Mouse (Mus musculus): Measurements from ENCODE around the gene Dmrtc1a. TPM values are rescaled to one million over a fixed set of nuclear protein-coding genes. Genes with fewer than 3 reads are reported as not detected.
"Not testable (repeated sequence)": the region's sequence is repeated elsewhere in the genome, so short reads cannot be mapped to it uniquely, and the experiment has no call there.

The Dmrtc1a gene
- polyA plus RNA-seq (2012; rRNA removed) = not detected in 2 replicates

GRCm38 (mm10) chrX:102908587-102908986 lies at the start of gene Dmrtc1a, which contains the start of gene 1700011M02Rik:
Dmrtc1a (minus strand) TSS chrX:102908687.
1700011M02Rik (plus strand) TSS chrX:102908905.
- WGBS = 83% methylated on average over 9 of the region's 9 CpGs
- DNase-seq (ENCODE audit: low read depth, low spot score) = not testable (repeated sequence)

DNA sequence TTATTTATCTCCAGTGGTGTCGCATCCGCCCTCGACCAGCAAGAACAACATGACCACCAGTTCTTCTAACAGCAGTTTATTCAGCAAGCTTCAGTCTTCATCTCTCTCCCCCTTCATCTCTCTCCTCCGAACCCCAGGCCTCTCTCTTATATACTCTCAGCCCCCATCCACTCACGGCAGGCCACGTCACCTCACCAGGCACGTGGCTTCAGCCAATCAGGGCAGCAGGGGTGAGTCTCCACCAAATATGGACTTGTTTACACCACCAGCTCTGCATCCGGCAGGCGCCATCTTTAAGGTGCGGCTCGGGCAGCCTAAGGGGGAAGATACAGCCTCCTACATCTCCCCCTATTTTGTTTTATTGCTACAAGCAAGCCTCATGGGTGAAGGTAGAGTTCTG lies 41.6 kb upstream of the Dmrtc1a start:
- DNase-seq (ENCODE audit: low read depth, low spot score) = not testable (repeated sequence)
- WGBS = 86% methylated on average over 11 of the region's 11 CpGs

DNA sequence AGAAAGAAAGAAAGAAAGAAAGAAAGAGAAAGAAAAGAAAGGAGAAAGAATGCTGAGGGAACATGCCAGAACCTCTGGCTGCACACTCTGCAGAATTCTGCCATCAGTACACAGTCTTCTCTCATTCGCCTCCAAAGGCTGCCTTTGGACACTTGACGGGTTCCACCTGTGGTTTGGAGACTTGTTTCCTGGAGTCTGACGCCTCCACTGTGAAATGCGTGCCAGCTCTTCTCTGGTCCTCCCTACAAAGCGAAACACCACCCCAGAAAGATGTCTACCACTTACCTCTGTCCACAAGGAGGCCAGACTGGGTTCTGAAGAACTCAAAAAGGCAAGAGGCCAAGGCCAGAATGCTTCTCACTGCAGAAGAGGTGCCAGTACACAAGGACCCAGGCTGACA lies 28.3 kb upstream of the Dmrtc1a start:
- DNase-seq (ENCODE audit: low read depth, low spot score) = no peak
- WGBS = 52% methylated on average over 5 of the region's 5 CpGs

GRCm38 (mm10) chrX:102934395-102934764 lies 25.9 kb upstream of the Dmrtc1a start:
- WGBS = 68% methylated on average over 8 of the region's 8 CpGs
- no peak for DNase-seq (ENCODE audit: low read depth, low spot score)

- 20% methylated on average over 61 of the region's 68 CpGs for WGBS
- DNase-seq (ENCODE audit: low read depth, low spot score) = no peak
Observed at GRCm38 (mm10) chrX:102933571-102934394, 25.3 kb upstream of the Dmrtc1a start.

DNA sequence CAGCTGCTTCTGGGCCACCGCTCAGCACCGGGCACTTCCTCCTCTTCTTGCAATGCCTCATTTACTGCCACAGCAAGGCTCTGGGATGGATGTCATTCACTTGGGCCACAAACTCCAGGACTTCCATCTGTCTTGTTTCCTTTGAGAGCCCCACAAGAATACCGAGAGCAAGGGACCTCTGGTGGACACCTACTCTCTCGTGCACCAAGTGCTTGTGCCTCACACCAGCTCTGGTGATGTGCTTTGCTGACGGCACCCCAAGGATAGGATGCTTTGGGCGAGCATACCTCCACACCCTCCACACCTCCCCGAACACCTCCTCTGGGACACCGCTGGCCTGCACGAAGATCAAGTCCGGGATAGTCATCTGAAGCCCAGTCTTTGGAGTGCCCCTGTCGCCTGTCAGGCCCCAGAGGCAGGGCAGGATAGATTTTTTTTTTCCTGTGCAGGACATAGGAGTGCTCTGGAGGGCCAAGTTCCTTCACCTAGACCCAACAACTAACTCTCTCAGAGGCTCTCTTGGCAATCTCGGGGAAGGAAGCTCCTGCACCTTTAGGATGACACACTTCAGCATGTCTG lies 24.6 kb upstream of the Dmrtc1a start:
- no peak for DNase-seq (ENCODE audit: low read depth, low spot score)
- 52% methylated on average over 12 of the region's 12 CpGs for WGBS

- DNase-seq (ENCODE audit: low read depth, low spot score) = not testable (repeated sequence)
- 85% methylated on average over 6 of the region's 6 CpGs for WGBS
Observed at GRCm38 (mm10) chrX:102928072-102928471, 19.6 kb upstream of the Dmrtc1a start, which contains the start of gene 1700018G05Rik. 1700018G05Rik (plus strand) TSS chrX:102928372.

- not testable (repeated sequence) for DNase-seq (ENCODE audit: low read depth, low spot score)
- WGBS = 31% methylated on average over 4 of the region's 4 CpGs
Observed at GRCm38 (mm10) chrX:102926707-102927106, 18.2 kb upstream of the Dmrtc1a start.

DNA sequence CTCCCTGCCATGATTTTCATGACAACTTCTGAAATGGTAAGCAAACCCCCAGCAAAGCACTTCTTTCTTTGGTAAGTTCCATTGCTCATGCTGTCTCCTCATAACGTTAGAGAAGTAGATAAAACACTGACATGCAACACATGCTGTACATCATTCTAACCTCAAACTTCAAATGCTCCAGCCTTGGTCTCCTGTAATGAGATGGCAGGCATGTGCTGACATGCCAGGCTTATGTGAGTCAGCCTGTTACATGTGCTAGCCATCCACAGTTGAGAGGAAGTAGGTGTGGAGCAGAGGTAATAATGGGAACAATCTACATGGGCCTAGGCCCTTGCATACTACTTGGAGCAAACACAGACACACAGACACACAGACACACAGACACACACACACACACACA lies 6.3 kb upstream of the Dmrtc1a start:
- 72% methylated on average over 1 of the region's 1 CpGs for WGBS
- not testable (repeated sequence) for DNase-seq (ENCODE audit: low read depth, low spot score)

- no peak for DNase-seq (ENCODE audit: low read depth, low spot score)
- WGBS = 89% methylated on average over 6 of the region's 6 CpGs
Observed at GRCm38 (mm10) chrX:102867871-102868270, 40.6 kb downstream of the Dmrtc1a start, which contains the start of gene 1700031F05Rik. 1700031F05Rik (minus strand) TSS chrX:102867971.

DNA sequence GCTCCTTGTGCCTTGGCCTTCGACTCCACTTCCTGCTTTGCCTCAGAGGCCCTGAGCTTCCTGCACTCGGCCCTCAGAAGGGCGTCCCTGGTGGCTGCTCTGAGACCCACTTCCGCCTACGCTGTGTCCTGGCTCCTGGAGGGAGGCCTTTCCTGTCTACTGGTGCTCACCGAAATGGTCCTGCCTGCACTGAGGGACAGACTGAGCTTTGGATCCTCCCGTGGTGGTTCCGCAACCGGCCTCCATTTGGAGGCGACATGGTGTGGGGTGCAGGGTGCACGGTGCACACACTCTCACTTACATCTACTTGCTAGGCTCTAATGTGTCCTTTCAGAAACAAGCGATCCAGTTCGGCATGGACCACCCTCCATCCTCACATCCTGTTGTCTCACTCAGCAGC lies 54.0 kb downstream of the Dmrtc1a start, which contains the start of gene Dmrtc1c2:
Gene Dmrtc1c2 (minus strand): TSS at position 101 of the 400 bp plus-strand sequence.
- no CpG with 5 or more reads among the region's 13 CpGs for WGBS
- not testable (repeated sequence) for DNase-seq (ENCODE audit: low read depth, low spot score)

Other genes with a start within 250 kb of the Dmrtc1a start
- not detected in 2 replicates for gene Gm3880, start 221.7 kb downstream of the Dmrtc1a start, polyA plus RNA-seq (2012; rRNA removed)
- not detected in 2 replicates for gene Gm9112, start 201.1 kb downstream of the Dmrtc1a start, polyA plus RNA-seq (2012; rRNA removed)
- gene Dmrtc1b, start 200.8 kb downstream of the Dmrtc1a start, polyA plus RNA-seq (2012; rRNA removed) = not detected in 2 replicates
- not detected in 2 replicates for gene Dmrtc1c1, start 105.7 kb downstream of the Dmrtc1a start, polyA plus RNA-seq (2012; rRNA removed)
- not detected in 2 replicates for gene Dmrtc1c2, start 54.1 kb downstream of the Dmrtc1a start, polyA plus RNA-seq (2012; rRNA removed)
- gene 1700031F05Rik, start 40.7 kb downstream of the Dmrtc1a start, polyA plus RNA-seq (2012; rRNA removed) = not detected in 2 replicates
- gene 1700011M02Rik, start 218 bp upstream of the Dmrtc1a start, polyA plus RNA-seq (2012; rRNA removed) = not detected in 2 replicates
- not detected in 2 replicates for gene 1700018G05Rik, start 19.7 kb upstream of the Dmrtc1a start, polyA plus RNA-seq (2012; rRNA removed)

Data from large intestine, adult 2 months (tissue).